Mouse (Mus musculus): Measurements from ENCODE around the gene Mboat1.

DNA sequence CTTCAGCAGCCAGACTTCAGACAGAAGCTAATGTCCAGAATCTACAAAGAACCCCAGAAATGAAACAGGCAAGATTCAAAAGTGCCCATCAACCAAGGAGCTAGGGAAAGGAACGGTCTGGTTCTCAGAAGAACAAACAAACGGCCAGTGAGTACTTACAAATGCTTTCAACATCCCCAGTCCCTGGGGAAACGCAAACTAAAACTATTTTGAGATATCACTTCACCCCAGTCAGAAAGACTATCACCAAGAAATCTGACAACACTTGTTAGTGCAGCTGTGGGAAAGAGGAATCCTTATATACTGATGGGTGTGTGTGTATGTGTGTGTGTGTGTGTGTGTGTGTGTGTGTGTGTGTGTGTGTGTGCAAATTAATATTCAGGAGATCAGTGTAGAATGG is 116.4 kb downstream of the Mboat1 start:
- TF ChIP-seq CTCF (IDR thresholded peaks at IDR 0.05; ENCODE audit: borderline replicate concordance, insufficient read depth, low read depth, low read length): no peak
- no peak for TF ChIP-seq POLR2A (IDR thresholded peaks at IDR 0.05; ENCODE audit: borderline replicate concordance, insufficient read depth, low read length)

Measured in cerebellum, adult 2 months (tissue).